Mouse (Mus musculus) lung, embryonic 16.5 days (tissue): ENCODE data around the gene Irgq. TPM values are rescaled to one million over a fixed set of nuclear protein-coding genes. Genes with fewer than 3 reads are reported as not detected.
"Not testable (repeated sequence)": the region's sequence is repeated elsewhere in the genome, so short reads cannot be mapped to it uniquely, and the experiment has no call there.

Source experiments
- ATAC-seq: fragments of 200-750 bp; cut with Nextera tagmentation; 2 replicates; pipeline ENCODE4 v1.8.0; 2017; ENCODE audit warnings: low read depth, mild to moderate bottlenecking, moderate library complexity
- H3K27ac ChIP-seq: fragments of 300-500 bp; sonication (generic); 2 replicates; pipeline ENCODE4 v1.5.1; 2014; ENCODE audit warnings: mild to moderate bottlenecking, control low read depth, low read length
- H3K27me3 ChIP-seq: fragments of 300-500 bp; sonication (generic); 2 replicates; pipeline ENCODE4 v1.6.1; 2014; ENCODE audit warnings: low read depth, low read length, mixed read lengths; ENCODE audit not compliant: control insufficient read depth, insufficient read depth
- H3K36me3 ChIP-seq: fragments of 300-500 bp; sonication (generic); 2 replicates; pipeline ENCODE4 v1.6.1; 2014; ENCODE audit warnings: low read length; ENCODE audit not compliant: control insufficient read depth, insufficient read depth
- H3K4me1 ChIP-seq: fragments of 300-500 bp; sonication (generic); replicated peaks from 2 replicates; pipeline ENCODE4 v1.6.1; 2014; ENCODE audit warnings: low read length, mixed read lengths; ENCODE audit not compliant: control insufficient read depth, insufficient read depth
- H3K4me2 ChIP-seq: fragments of 300-500 bp; sonication (generic); 2 replicates; pipeline ENCODE4 v1.6.1; 2014; ENCODE audit warnings: low read depth, low read length, control low read depth
- H3K4me3 ChIP-seq: fragments of 300-500 bp; sonication (generic); 2 replicates; pipeline ENCODE4 v1.5.1; 2014; ENCODE audit warnings: mild to moderate bottlenecking, low read length, control low read depth
- H3K9ac ChIP-seq: fragments of 300-500 bp; sonication (generic); 2 replicates; pipeline ENCODE4 v1.6.1; 2014; ENCODE audit warnings: low read length, control low read depth
- H3K9me3 ChIP-seq: fragments of 300-500 bp; sonication (generic); 2 replicates; pipeline ENCODE4 v1.6.1; 2016; ENCODE audit warnings: low read length; ENCODE audit not compliant: control insufficient read depth
- WGBS: fragments of 180-500 bp; shearing (Covaris S2); extraction: QIAGEN DNeasy Blood & Tissue Kit; methylation state at CpG from one replicate; pipeline ENCODE4 v1.1.7; 2014; 5-methylcytosine and 5-hydroxymethylcytosine counted together
- polyA plus RNA-seq: library from polyadenylated mRNA; unstranded; fragments of >200 nt; fragmentation: Nextera tagmentation; extraction: Ambion mirVana; gene quantifications from 2 replicates; pipeline ENCODE4 v1.2.1, GENCODE M21; 2015

Gene Irgq
- 5.6 and 6.5 TPM in 2 replicates for polyA plus RNA-seq

DNA sequence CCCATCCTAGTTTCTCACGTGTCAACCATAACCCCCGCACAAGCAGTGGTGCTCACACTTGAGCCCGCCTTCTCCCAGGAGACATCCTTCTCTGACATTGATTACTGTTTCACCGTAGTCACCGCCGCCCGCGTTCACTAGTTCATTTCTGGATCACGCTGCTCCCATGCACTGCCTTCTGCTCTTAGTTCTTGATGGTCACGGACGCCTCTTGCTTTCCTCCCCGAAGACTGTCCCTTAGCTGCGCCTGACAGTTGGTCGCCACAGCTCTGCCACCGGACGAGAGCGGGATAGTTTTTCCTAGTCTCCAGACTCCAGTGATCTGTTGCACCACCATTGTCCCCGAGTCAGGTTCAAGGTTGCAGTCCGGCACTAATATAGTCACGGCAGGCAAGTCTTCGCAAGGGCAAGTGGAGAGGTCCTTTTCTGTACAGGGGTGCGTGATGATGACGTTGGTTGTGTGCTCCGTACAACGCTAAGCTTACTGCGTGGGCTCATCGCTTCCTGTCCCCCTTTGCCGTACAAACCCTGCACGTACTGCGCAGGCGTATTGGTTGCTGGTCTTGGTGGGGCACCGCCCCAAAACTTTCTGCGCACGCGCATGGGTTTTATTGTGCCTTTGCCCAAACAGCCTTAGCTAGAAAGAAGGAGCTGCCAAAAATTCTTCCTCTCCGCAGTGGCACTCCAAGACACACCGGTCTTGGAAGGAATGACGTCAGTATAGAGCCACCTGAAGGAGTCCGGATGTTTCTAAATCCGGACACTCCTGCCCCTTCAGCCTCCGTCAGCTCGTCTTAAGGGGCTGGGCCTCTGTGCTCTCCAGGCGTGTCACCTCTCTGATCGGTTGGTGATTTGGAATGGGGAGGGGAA is at the start of gene Irgq:
Gene Irgq, plus strand, starts transcription at position 628 of the 870 bp plus-strand sequence.
- peak within 1 kb of the TSS; percentile 95 for H3K4me2 ChIP-seq
- peak within 1 kb of the TSS; percentile 82 for H3K27ac ChIP-seq
- WGBS = under 1% methylated on average over 44 of the region's 44 CpGs
- H3K4me1 ChIP-seq = peaks cover 13% of the 10 kb centered on the region
- no peaks in the 10 kb centered on the region for H3K27me3 ChIP-seq
- peak within 1 kb of the TSS; percentile 62 for H3K4me3 ChIP-seq
- peaks cover 17% of the 10 kb centered on the region for H3K36me3 ChIP-seq
- no peaks in the 10 kb centered on the region for H3K9me3 ChIP-seq
- peak; percentile 96 for ATAC-seq
- H3K9ac ChIP-seq = peak within 1 kb of the TSS; percentile 88

DNA sequence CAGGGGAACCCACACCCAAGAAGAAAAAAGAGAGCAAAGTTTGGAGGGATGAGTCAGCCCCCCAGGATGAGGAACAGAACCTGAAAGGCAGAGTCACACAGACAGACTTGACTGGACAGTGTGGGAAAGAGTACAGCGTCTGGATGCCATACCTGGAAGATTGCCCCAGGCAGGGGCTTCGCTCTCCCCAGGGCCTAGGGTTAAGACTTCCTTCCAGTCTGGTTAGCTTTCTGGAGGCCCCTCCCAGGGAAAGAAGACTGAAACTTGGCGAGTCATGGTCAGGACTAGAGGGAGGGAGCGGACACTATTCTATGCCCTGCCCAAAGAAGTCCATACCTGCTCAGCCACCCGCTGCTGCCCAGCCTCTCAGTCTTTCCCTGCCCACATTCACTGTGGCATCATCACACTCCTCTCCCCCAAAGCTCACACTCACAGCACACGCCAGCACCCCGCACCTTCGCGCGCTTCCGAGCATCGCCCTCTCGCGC is 49.5 kb upstream of the Irgq start:
- Histone ChIP-seq H3K27ac (no peak overlapping the region), H3K9ac (no peak overlapping the region), H3K9me3 (no peaks in the 10 kb centered on the region), H3K27me3 (peaks cover 22% of the 10 kb centered on the region), H3K36me3 (no peaks in the 10 kb centered on the region), H3K4me2 (peak overlapping the region; percentile 92), H3K4me1 (peaks cover 4% of the 10 kb centered on the region; the same call in 1 of the 2 replicates), H3K4me3 (peak overlapping the region; percentile 59)
- 13% methylated on average over 14 of the region's 14 CpGs for WGBS
- peak; percentile 15 for ATAC-seq

DNA sequence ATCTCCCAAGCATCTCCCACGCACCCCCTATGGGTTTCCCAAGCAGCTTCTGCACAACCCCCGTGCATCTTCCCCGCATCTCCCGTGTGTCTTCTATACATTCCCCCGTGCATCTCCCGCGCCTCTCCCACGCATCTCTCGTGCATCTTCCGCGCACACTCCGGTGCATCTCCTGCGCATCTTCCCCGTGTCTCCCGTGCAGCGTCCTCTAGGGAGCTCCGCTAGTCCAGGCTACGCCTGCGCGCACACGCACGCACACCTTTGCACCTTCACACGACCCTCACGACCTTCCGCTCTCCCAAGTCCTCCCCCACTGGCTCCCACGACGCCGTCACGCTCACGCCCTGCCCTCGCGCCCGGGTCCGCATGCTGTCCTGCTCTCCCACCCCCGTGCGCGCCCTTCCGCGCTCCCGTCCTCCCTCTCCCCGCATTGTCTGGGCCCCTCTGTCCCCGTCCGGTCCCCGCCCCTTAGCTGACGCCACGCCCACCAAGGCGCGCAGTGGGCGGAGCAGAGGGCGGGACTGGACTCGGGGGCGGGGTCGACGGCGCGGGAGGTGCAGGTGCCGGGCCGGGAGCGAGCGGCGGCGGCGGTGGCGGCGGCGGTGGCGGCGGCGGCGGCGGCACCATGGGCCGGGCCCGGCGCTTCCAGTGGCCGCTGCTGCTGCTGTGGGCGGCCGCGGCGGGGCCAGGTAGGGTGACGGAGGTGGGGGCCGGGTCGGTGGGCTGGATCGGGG is 48.8 kb upstream of the Irgq start, which contains the start of gene Cadm4:
Gene Cadm4, plus strand, starts transcription at position 550 of the 734 bp plus-strand sequence.
- no peaks in the 10 kb centered on the region for H3K9me3 ChIP-seq
- no peaks in the 10 kb centered on the region for H3K36me3 ChIP-seq
- no peak within 1 kb of the TSS for H3K27ac ChIP-seq
- peak within 1 kb of the TSS; percentile 63 for H3K9ac ChIP-seq
- peaks cover 22% of the 10 kb centered on the region for H3K27me3 ChIP-seq
- peak; percentile 90 for ATAC-seq
- H3K4me3 ChIP-seq = peak within 1 kb of the TSS; percentile 59
- WGBS = under 1% methylated on average over 59 of the region's 83 CpGs
- peaks cover 4% of the 10 kb centered on the region; the same call in 1 of the 2 replicates for H3K4me1 ChIP-seq
- peak within 1 kb of the TSS; percentile 92 for H3K4me2 ChIP-seq

DNA sequence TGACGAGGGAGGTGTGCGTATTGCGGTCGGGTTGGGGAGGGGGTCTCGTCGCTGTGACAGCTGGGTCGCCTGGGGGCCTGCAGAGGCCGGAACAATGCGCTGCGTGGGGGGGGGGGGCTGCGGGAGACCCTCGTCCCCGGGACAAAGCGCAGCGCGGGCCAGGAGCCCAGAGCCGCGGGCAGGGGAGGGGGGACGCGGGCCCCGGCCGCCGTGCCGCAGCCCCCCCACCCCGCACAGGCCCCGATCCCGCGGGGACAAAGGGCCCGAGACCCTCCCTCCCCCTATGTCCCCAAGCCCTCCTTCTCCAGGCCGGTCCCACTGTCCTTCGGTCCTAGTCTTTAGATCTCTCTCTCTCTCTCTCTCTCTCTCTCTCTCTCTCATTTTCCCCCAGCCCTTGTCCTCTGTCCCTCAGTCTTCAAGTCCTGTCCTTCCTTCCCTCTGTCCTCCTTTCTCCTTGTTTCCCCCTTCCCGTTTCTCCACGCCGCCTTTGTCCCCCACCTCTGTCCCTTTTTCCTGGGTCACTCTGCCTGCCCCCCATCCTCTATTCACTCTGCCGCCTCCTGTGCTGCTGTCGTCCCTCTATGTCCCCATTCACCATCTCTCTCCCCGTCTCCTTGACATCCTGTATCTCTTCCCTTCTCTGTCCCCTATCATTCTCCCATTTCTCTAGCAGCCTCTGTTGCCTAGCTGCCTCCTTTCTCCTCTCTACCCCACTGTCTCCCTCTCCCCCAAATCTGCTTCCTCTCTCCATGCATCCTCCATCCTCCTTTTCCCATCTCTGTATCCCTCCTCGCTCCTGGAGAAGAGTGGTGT is 48.1 kb upstream of the Irgq start:
- Histone ChIP-seq H3K4me3 (peak overlapping the region; percentile 59), H3K9me3 (no peaks in the 10 kb centered on the region), H3K4me1 (peaks cover 4% of the 10 kb centered on the region; the same call in 1 of the 2 replicates), H3K36me3 (no peaks in the 10 kb centered on the region), H3K27ac (no peak overlapping the region), H3K27me3 (peaks cover 22% of the 10 kb centered on the region), H3K4me2 (peak overlapping the region; percentile 92), H3K9ac (peak overlapping the region; percentile 63)
- 4% methylated on average over 18 of the region's 38 CpGs for WGBS
- no peak; the same call in 1 of the 2 replicates for ATAC-seq

DNA sequence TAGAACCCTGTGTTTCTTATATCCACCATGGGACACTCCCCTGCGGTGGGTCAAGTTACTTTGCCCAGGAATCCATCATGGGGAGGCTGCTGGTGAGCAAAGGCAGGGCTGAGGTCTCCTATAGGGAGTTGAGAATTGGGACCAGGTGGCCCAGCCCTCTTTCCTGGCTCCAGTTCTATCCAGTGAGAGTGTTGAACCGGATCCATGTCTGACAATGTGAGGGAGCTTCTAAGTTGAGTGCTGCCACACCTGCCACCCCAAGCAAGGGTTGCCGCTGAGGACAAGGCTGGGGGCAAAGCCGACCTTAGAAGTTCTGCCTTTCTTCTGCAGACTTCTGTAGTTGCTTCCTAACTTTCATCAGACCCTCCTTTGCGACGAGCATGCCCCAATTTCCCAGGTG is 47.2 kb upstream of the Irgq start:
- not testable (repeated sequence) for H3K27ac ChIP-seq, H3K36me3 ChIP-seq, H3K9me3 ChIP-seq, ATAC-seq, H3K4me3 ChIP-seq, H3K4me1 ChIP-seq, H3K9ac ChIP-seq, H3K4me2 ChIP-seq
- 43% methylated on average over 6 of the region's 6 CpGs for WGBS
- H3K27me3 ChIP-seq = peaks cover 22% of the 10 kb centered on the region

DNA sequence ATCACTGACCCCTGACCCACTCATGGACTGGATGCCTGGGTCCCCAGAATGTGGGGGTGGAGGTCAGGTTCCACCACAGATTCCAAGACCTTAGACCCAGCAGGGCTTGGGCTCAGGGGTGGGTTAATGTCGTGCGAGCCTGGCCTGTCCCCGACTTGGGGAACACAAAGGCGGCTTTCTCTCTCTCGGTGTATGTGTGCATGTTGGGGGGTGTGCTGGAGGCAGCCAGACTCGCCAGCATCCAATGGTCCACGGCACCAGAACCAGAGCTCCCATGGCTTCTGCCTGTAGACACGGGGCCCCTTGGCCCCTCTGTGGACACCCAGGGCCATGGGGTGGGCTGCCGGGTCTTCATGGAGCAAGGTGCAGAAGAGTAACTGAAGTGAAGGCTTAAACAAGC is 45.0 kb upstream of the Irgq start:
- WGBS = 78% methylated on average over 9 of the region's 9 CpGs
- H3K36me3 ChIP-seq = no peaks in the 10 kb centered on the region
- no peak overlapping the region for H3K27ac ChIP-seq
- no peak overlapping the region for H3K9ac ChIP-seq
- H3K4me2 ChIP-seq = no peak overlapping the region
- H3K9me3 ChIP-seq = no peaks in the 10 kb centered on the region
- peaks cover 4% of the 10 kb centered on the region; the same call in 1 of the 2 replicates for H3K4me1 ChIP-seq
- peaks cover 22% of the 10 kb centered on the region for H3K27me3 ChIP-seq
- no peak for ATAC-seq
- H3K4me3 ChIP-seq = no peak overlapping the region

DNA sequence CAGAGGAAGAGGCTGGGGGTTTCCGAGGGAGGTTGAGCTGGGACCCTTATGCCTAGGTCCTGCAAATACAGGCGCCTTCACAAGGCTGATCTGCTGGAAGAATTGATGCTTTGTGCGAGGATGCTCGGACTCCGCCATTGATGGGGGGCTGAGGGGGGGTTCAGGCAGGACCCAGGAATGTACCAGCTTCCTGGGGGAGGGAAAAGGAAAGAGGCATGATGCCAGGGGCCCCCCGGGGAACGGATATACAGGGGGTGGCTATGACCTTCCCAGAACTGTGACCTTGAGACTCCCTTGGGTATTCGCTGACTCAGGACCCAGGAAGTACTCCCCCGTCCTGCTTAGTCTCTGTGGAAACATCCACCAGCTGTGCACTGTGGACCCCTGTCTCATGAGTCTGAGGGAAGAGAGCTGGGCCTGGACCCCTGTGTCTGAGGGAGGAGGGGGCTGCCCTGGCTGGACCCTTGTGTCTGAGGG is 43.8 kb upstream of the Irgq start:
- Histone ChIP-seq H3K9ac (no peak overlapping the region), H3K27ac (no peak overlapping the region), H3K4me2 (no peak overlapping the region), H3K4me1 (no peaks in the 10 kb centered on the region), H3K4me3 (no peak overlapping the region), H3K9me3 (no peaks in the 10 kb centered on the region), H3K27me3 (peaks cover 13% of the 10 kb centered on the region), H3K36me3 (no peaks in the 10 kb centered on the region)
- WGBS = 40% methylated on average over 9 of the region's 9 CpGs
- no peak for ATAC-seq

DNA sequence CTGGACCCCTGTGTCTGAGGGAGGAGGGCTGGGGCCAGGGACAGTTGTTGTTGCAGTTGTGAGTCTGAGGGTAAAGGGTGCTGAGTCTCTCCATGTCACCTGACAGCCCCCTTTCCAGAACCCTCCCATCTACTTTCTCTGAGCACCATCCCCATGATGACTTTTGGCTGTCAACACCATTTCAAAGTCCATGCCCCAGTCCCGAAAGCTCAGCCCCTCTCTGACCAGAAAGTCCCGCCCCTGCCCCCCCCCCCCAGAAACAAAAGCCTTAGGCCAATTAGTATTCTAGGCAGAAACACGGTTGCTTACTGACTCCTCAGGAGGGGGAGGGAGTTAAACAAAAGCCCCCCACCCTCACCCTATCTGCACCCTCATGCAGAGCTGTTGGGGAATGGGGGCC is 43.1 kb upstream of the Irgq start:
- Histone ChIP-seq H3K9me3 (no peaks in the 10 kb centered on the region), H3K9ac (no peak overlapping the region), H3K4me2 (no peak overlapping the region), H3K4me3 (no peak overlapping the region), H3K27ac (no peak overlapping the region), H3K27me3 (peaks cover 7% of the 10 kb centered on the region), H3K36me3 (no peaks in the 10 kb centered on the region), H3K4me1 (no peaks in the 10 kb centered on the region)
- ATAC-seq = no peak
- 24% methylated on average over 3 of the region's 3 CpGs for WGBS
